In the genomic region with DNA sequence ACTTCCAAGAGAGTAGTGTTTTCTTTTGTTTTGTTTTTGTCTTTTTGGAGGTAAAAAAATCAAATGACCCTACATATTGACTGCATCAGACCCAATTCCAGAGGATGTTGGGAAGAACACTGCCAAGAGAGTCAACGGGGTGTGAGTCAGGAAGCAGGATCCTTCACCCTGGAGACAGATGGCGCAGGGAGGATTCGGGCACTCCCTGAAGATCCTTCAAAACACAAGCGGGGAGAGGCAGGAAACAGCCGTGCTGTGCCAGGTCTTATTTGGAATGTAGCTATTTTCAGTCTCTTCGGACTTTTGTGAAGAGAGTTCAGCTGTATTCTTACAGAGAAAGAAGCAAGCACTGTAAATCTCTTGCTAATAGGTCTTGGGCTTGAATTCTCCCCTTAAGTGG, we compare ENCODE assay signal across 10 mouse cellular contexts.
DNase-seq lines count a peak whose midpoint lies in the region; ATAC-seq lines count a peak whose summit lies in the region.
"Had no signal": no experiment of that assay in that cellular context is flagged by ENCODE, and none has a peak within 500 bp of the region (broad histone marks: within the 10 kb centered on the region; RNA-seq: fewer than 3 reads in every experiment).

No protein-coding gene starts in this region.

- H3K27me3 ChIP-seq in stomach, embryonic 16.5 days (ENCODE audit: control insufficient read depth, insufficient read depth, low read length): no peaks in the 10 kb centered on the region
- H3K27me3 ChIP-seq in forebrain, embryonic 16.5 days (replicated peaks; ENCODE audit: control insufficient read depth, insufficient read depth, low read length): no peaks in the 10 kb centered on the region
- H3K27me3 ChIP-seq: embryonic facial prominence, embryonic 15.5 days; liver, embryonic 13.5 days had no signal

- no peak; the same call in 1 of the 2 replicates for ATAC-seq in stomach, embryonic 16.5 days (ENCODE audit: insufficient read depth, low FRiP score)
- ATAC-seq in forebrain, embryonic 16.5 days: no peak

- peak overlapping the region; percentile 55; the same call in 1 of the 2 replicates for H3K27ac ChIP-seq in stomach, embryonic 16.5 days (ENCODE audit: low read length)
- H3K27ac ChIP-seq in forebrain, embryonic 16.5 days (ENCODE audit: low read length): no peak overlapping the region
- H3K27ac ChIP-seq: embryonic facial prominence, embryonic 15.5 days; liver, embryonic 13.5 days had no signal

- no peaks in the 10 kb centered on the region for H3K9me3 ChIP-seq in stomach, embryonic 16.5 days (replicated peaks; ENCODE audit: control insufficient read depth, low read length)
- no peaks in the 10 kb centered on the region for H3K9me3 ChIP-seq in forebrain, embryonic 16.5 days (ENCODE audit: control insufficient read depth, low read length)
- H3K9me3 ChIP-seq: embryonic facial prominence, embryonic 15.5 days; liver, embryonic 13.5 days had no signal

- 0 out of 2 replicates have a peak overlapping the region, but pooled peaks have one; percentile 2 for H3K4me2 ChIP-seq in stomach, embryonic 16.5 days (ENCODE audit: low read depth, low read length)
- no peak overlapping the region for H3K4me2 ChIP-seq in forebrain, embryonic 16.5 days (ENCODE audit: low read length)
- H3K4me2 ChIP-seq: embryonic facial prominence, embryonic 15.5 days; liver, embryonic 13.5 days had no signal

- WGBS in stomach, embryonic 16.5 days: 33% methylated on average over 6 of the region's 6 CpGs
- WGBS in forebrain, embryonic 16.5 days: 64% methylated on average over 6 of the region's 6 CpGs

- H3K9ac ChIP-seq in stomach, embryonic 16.5 days (ENCODE audit: low read length): no peak overlapping the region
- no peak overlapping the region for H3K9ac ChIP-seq in forebrain, embryonic 16.5 days (replicated peaks; ENCODE audit: low read depth, low read length)
- H3K9ac ChIP-seq: embryonic facial prominence, embryonic 15.5 days; liver, embryonic 13.5 days had no signal

- peaks cover 21% of the 10 kb centered on the region for H3K4me1 ChIP-seq in stomach, embryonic 16.5 days (ENCODE audit: control insufficient read depth, insufficient read depth, low read length)
- peaks cover 8% of the 10 kb centered on the region; the same call in 1 of the 2 replicates for H3K4me1 ChIP-seq in forebrain, embryonic 16.5 days (replicated peaks; ENCODE audit: control insufficient read depth, insufficient read depth, low read length)
- H3K4me1 ChIP-seq: liver, embryonic 13.5 days had no signal

- H3K36me3 ChIP-seq in stomach, embryonic 16.5 days (ENCODE audit: control insufficient read depth, insufficient read depth, low read length): no peaks in the 10 kb centered on the region
- no peaks in the 10 kb centered on the region for H3K36me3 ChIP-seq in forebrain, embryonic 16.5 days (ENCODE audit: control insufficient read depth, insufficient read depth)
- H3K36me3 ChIP-seq: embryonic facial prominence, embryonic 15.5 days; liver, embryonic 13.5 days had no signal

- peak; percentile 5 to 6 for DNase-seq in right cerebral cortex, adult 2 months (ENCODE audit: low spot score in 2 of 2)
- no peak for DNase-seq in right cerebral cortex, postnatal 14 days
- peak; percentile 9 for DNase-seq in gastrocnemius, postnatal 10 days
- peak; percentile 65 for DNase-seq in kidney, adult 9 months
- DNase-seq in thymus, postnatal 36 days: no peak
- no peak for DNase-seq in layer of hippocampus, postnatal 25 days (ENCODE audit: extremely low spot score in 1 of 2, low spot score in 1 of 2)
- DNase-seq: liver, embryonic 13.5 days had no signal

- H3K4me3 ChIP-seq in stomach, embryonic 16.5 days (replicated peaks; ENCODE audit: low read length): no peak overlapping the region
- no peak overlapping the region for H3K4me3 ChIP-seq in forebrain, embryonic 16.5 days (replicated peaks; ENCODE audit: low read length)
- H3K4me3 ChIP-seq: embryonic facial prominence, embryonic 15.5 days; liver, embryonic 13.5 days had no signal

Comparison
In these comparisons a context has a peak if more than half of its experiments do, and no peak if none do; other contexts are left out.
1. DNase-seq: peak in right cerebral cortex, adult 2 months (2 of 2), gastrocnemius, postnatal 10 days (single experiment) and kidney, adult 9 months (single experiment); none in right cerebral cortex, postnatal 14 days (single experiment), thymus, postnatal 36 days (0 of 2) and layer of hippocampus, postnatal 25 days (0 of 2).